9 mouse cellular contexts compared by ENCODE assay signal in the genomic region with DNA sequence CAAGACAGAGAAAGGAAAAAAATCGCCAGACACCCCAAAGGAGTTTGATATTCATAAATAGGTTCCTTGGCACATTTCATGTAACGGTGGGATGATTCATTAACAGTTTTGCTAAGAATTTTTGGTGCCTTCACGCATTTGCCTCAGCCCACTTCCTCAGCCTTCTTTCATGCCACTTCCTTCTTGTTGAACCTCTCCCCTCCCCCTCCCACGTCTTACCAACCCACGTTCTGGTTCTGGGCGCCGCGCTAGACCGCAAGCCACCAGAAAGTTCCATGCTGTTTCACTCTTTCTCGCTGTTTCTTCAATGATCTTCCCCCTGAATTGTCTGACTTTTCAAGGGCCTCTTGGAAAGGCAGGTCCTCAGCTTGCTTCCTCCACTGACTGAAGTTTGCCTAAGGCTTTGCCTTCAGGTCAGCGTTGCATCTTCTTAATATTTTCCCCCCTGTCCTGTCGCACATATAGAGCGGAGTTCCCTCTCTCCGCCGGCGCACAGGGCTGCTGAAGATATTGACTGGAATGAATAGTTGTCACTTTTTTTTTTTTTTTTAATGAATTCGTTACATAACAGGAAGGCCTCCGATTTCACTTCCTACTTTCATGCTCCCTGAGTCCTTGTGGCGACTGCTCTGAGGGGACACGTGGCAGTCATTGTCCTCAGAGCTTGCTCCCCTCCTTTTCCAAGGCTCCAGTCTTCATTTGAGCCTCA. TPM values are rescaled to one million over a fixed set of nuclear protein-coding genes. Genes with fewer than 3 reads are reported as not detected.
DNase-seq lines count a peak whose midpoint lies in the region; ATAC-seq lines count a peak whose summit lies in the region.
"Had no signal": no experiment of that assay in that cellular context is flagged by ENCODE, and none has a peak within 500 bp of the region (broad histone marks: within the 10 kb centered on the region; RNA-seq: fewer than 3 reads in every experiment).

No protein-coding gene starts in this region.

- H3K27ac ChIP-seq in heart, embryonic 16.5 days (ENCODE audit: low read length): peak overlapping the region; percentile 75
- peak overlapping the region; percentile 77 for H3K27ac ChIP-seq in lung, embryonic 16.5 days (ENCODE audit: low read length)
- H3K27ac ChIP-seq in stomach, embryonic 15.5 days: peak overlapping the region; percentile 16; the same call in 1 of the 2 replicates
- H3K27ac ChIP-seq: left cerebral cortex, adult 2 months had no signal

- H3K9me3 ChIP-seq in heart, embryonic 16.5 days (replicated peaks; ENCODE audit: control insufficient read depth, low read length): no peaks in the 10 kb centered on the region
- no peaks in the 10 kb centered on the region for H3K9me3 ChIP-seq in lung, embryonic 16.5 days (ENCODE audit: control insufficient read depth, low read length)
- no peaks in the 10 kb centered on the region for H3K9me3 ChIP-seq in stomach, embryonic 15.5 days

- H3K4me2 ChIP-seq in heart, embryonic 16.5 days (ENCODE audit: low read depth, low read length): peak overlapping the region; percentile 47
- H3K4me2 ChIP-seq in lung, embryonic 16.5 days (ENCODE audit: low read depth, low read length): no peak overlapping the region
- H3K4me2 ChIP-seq in stomach, embryonic 15.5 days: peak overlapping the region; percentile 19; the same call in 1 of the 2 replicates

- 76% methylated on average over 20 of the region's 20 CpGs for WGBS in heart, embryonic 16.5 days
- 73% methylated on average over 20 of the region's 20 CpGs for WGBS in lung, embryonic 16.5 days
- WGBS in stomach, embryonic 15.5 days: 75% methylated on average over 20 of the region's 20 CpGs

- peak overlapping the region; percentile 57 for H3K9ac ChIP-seq in heart, embryonic 16.5 days (ENCODE audit: low read length)
- no peak overlapping the region for H3K9ac ChIP-seq in lung, embryonic 16.5 days (ENCODE audit: low read length)
- H3K9ac ChIP-seq in stomach, embryonic 15.5 days: no peak overlapping the region

- no peak for DNase-seq in heart, postnatal 14 days
- DNase-seq in brain, adult 2 months (ENCODE audit: low read depth, low spot score): peak; percentile 67
- no peak for DNase-seq in cerebellum, adult 11 months
- no peak for DNase-seq in cerebellum, postnatal 36 days

- intact Hi-C loops in heart, postnatal 14 days (cut with DNase I): no loop called here

- no peak for ATAC-seq in heart, embryonic 16.5 days (replicated peaks; ENCODE audit: extremely low read depth, insufficient read depth, low FRiP score)
- ATAC-seq in lung, embryonic 16.5 days (ENCODE audit: low read depth): no peak
- ATAC-seq in stomach, embryonic 15.5 days (ENCODE audit: insufficient read depth, low FRiP score, low read depth): no peak
- ATAC-seq in cerebellum, adult (ENCODE audit: insufficient number of reproducible peaks, low FRiP score, low TSS enrichment): no peak

- H3K27me3 ChIP-seq in heart, embryonic 16.5 days (ENCODE audit: control insufficient read depth, insufficient read depth, low read length): no peaks in the 10 kb centered on the region
- H3K27me3 ChIP-seq in lung, embryonic 16.5 days (ENCODE audit: control insufficient read depth, insufficient read depth, low read depth, low read length): no peaks in the 10 kb centered on the region
- H3K27me3 ChIP-seq in stomach, embryonic 15.5 days (replicated peaks): no peaks in the 10 kb centered on the region

- 0 out of 2 replicates have a peak, but pooled peaks cover 3% of the 10 kb centered on the region for H3K4me1 ChIP-seq in heart, embryonic 16.5 days (ENCODE audit: control insufficient read depth, insufficient read depth, low read length)
- H3K4me1 ChIP-seq in lung, embryonic 16.5 days (replicated peaks; ENCODE audit: control insufficient read depth, insufficient read depth, low read length): peaks cover 15% of the 10 kb centered on the region
- no peaks in the 10 kb centered on the region for H3K4me1 ChIP-seq in stomach, embryonic 15.5 days

- H3K36me3 ChIP-seq in heart, embryonic 16.5 days (ENCODE audit: control insufficient read depth, insufficient read depth): no peaks in the 10 kb centered on the region
- H3K36me3 ChIP-seq in lung, embryonic 16.5 days (ENCODE audit: control insufficient read depth, insufficient read depth, low read length): no peaks in the 10 kb centered on the region
- no peaks in the 10 kb centered on the region for H3K36me3 ChIP-seq in stomach, embryonic 15.5 days

- H3K4me3 ChIP-seq in heart, embryonic 16.5 days (ENCODE audit: low read length): peak overlapping the region; percentile 34
- no peak overlapping the region; the same call in 1 of the 2 replicates for H3K4me3 ChIP-seq in lung, embryonic 16.5 days (ENCODE audit: low read length)
- H3K4me3 ChIP-seq in stomach, embryonic 15.5 days (replicated peaks): 0 out of 2 replicates have a peak overlapping the region, but pooled peaks have one; percentile 12

RNA-seq across cellular contexts. Expression of gene Lcp1, which starts 48.5 kb away (rescaled TPM):
- 32.7 and 47.5 TPM in 2 replicates for polyA plus RNA-seq in heart, embryonic 16.5 days (2015; fragmentation: Nextera tagmentation; extraction: Ambion mirVana)
- total RNA-seq in heart, postnatal 14 days (2021): 10 to 100 TPM; 13.5 to 17.9 TPM
- 74.8 and 77.7 TPM in 2 replicates for polyA plus RNA-seq in lung, embryonic 16.5 days (2015; fragmentation: Nextera tagmentation; extraction: Ambion mirVana)
- 49.1 and 58.0 TPM in 2 replicates for polyA plus RNA-seq in stomach, embryonic 15.5 days (2015; fragmentation: Nextera tagmentation; extraction: Ambion mirVana)

RNA-seq across cellular contexts. Expression of gene Lrrc63, which starts 48.7 kb away (rescaled TPM):
- 0.07 TPM in 2 replicates for polyA plus RNA-seq in heart, embryonic 16.5 days (2015; fragmentation: Nextera tagmentation; extraction: Ambion mirVana)
- not detected for total RNA-seq in heart, postnatal 14 days (2021)
- 0.14 and 0.19 TPM in 2 replicates for polyA plus RNA-seq in lung, embryonic 16.5 days (2015; fragmentation: Nextera tagmentation; extraction: Ambion mirVana)
- polyA plus RNA-seq in stomach, embryonic 15.5 days (2015; fragmentation: Nextera tagmentation; extraction: Ambion mirVana): 0.05 TPM in 1 of 2 replicates, not detected in the other
- total RNA-seq: left cerebral cortex, adult 2 months had no signal

Comparison
In these comparisons a context has a peak if more than half of its experiments do, and no peak if none do; other contexts are left out.
1. H3K27ac ChIP-seq: peak in every context shown above with its lines; median percentile 77 in lung, embryonic 16.5 days; 75 in heart, embryonic 16.5 days; 16 in stomach, embryonic 15.5 days.